Mouse (Mus musculus): ENCODE measurements around the gene Atp2b1.

Atp2b1 gene

DNA sequence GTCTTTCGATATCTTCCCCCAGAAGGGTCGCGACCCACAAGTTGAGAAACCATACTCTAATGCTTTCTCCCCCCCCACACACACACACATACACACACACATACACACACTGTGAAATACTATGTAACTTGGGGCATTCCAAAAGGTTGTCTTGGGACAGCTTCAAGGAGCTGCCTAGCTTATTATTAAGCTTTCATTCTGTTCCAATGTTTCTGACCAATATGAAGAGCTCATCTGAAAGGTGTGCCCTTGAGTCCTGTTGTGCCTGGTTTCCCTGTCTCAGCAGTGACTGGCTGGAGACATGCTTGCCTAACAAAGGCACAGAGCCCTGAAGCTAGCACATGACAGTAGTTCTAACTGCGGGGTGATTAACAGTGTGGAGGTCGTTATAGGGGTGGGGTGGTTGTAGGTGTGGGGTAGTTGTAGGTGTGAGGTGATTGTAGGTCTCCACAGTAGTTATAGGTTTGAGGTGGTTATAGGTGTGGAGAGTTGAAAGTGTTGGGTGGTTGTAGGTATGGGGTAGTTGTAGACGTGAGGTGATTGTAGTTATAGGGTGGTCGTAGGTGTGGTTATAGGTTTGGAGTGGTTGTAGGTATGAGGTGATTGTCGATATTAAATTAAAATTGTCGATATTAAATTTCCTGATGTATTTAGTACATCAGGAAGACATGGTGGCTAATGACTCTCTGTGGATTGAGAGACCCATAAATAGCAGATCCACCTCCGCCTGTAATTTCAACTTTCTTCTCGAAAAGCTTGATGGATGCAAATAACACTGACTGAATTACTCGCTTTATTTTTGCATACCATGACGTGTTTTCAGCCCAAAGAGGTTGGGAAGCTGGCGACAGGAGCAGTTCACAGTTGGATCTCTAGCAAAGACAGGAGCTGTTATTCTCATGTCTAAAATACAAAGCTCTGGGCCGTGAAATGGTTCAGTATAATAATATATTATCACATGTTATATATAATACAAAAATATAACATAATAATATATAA lies 119.9 kb downstream of the Atp2b1 start:
- DNase-seq: no peak

- no peak for DNase-seq
Measured at GRCm38 (mm10) chr10:99037185-99038065, 123.2 kb downstream of the Atp2b1 start.

GRCm38 (mm10) chr10:99038866-99039265 lies 124.7 kb downstream of the Atp2b1 start:
- no peak for DNase-seq

GRCm38 (mm10) chr10:99040171-99040570 lies 126.0 kb downstream of the Atp2b1 start:
- DNase-seq: no peak

DNA sequence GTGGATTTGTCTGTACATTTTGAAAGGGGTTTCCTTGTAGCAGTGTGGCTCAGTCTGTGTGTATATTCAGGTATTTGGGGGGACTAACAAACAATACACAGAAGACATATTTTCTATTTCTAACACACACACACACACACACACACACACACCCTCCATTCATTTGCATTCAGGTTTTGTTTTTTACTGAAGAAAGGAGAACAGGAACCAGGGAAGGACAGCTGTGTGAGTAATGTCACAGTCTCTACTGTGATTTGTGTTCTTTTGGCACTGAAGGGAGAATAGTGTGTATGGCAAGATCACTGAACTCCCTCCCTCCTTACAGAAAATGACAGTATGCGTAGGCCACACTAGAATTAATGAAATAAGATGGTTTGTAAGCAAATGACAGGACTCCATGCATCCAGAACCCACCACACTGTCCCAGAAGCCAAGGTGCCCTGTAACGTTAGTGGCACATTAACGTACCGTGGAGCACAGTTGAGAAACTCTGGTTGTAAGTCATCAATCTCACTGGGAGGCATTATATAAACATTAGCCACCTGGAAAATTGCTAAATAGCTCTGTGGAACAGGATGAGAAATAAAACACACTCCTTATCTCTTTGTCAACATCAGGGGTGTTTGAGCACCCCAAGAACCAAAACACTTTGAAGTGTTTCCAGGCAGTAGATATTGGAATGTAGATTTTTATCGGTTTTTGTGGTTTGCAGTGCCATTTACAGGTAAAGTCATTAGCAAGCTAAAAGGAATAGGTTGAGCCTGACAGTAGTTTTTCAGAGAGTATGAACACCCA lies 132.7 kb downstream of the Atp2b1 start:
- DNase-seq: no peak

DNA sequence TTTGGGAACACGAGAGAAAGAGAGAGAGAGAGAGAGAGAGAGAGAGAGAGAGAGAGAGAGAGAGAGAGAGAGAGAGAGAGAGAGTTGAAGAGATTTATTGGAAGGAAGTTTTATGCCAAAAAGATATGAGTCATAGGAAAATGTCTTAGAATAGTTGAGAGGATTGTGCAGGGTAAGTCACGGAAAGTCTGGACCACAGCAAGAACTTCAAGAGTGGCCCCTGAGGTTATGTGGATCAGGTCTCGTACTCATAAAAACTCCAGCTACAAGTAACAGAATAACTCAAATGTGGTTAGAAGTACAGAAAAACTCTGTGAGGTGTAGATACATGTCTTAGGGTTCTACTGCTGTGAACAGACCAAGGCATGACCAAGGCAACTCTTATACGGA lies 133.3 kb downstream of the Atp2b1 start:
- no peak for DNase-seq

GRCm38 (mm10) chr10:99050093-99050492 lies 135.9 kb downstream of the Atp2b1 start:
- no peak for DNase-seq

- no peak for DNase-seq
Measured at GRCm38 (mm10) chr10:99053111-99053510, 138.9 kb downstream of the Atp2b1 start.

DNA sequence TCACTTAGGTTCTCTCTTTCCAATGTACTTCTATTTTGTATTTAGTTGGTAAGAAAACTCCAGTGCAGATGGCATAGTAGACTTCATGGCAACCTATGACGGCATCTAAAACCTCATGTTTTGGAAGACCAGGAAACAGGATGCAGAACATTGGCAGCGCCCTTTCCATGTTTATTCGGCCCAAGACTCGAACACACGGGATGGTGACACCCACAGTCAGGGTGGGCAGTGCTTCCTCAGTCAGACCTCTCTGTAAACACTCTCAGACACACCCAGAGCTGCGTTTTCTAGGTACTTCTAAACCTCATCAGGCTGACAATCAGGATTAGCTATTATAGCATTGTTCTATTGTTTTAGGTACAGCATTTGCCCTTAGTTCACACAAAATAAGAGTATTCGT lies 146.4 kb downstream of the Atp2b1 start:
- no peak for DNase-seq

- no peak for DNase-seq
Measured at GRCm38 (mm10) chr10:99061418-99061817, 147.2 kb downstream of the Atp2b1 start.

DNA sequence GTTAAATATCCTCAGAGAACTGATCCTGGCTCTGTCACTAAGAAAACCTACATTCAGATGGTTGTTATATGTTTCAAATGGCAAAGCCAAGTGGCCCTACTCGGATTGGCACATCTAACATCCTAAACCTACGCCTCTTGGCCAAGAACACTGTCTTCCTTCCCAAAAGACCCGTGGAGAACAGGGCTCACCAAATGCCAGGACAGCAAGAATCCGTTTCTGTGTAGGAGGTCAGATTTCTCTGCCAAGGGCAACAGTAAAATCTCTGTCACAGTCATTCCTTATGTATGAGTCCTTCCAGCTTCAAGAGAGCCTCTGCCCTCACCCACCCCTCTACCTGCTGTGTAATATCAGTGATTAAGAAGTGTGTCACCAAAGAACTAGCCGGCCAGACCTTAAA lies 148.3 kb downstream of the Atp2b1 start:
- DNase-seq: no peak

Data from thymus, adult 18-20 months (tissue).